In the genomic region with DNA sequence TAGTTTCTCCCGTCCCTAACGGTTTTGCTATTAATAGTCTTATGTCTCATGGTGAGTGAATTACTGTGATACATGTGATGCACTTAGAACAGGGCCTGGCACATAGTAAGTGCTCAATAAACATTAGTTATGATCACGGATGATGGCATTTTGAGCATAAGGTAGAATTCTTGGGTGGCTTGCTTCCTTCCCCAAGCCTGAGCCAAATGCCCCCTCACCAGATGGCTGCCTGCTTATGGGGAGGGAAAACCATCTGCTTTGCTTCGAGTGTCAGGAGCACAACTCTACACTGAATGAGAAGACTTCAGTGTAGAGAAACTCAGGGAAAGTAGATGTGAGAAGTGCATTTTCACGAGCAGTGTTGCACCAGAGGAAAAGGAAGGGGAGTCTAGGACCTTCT, we compare ENCODE assay signal across 10 mouse cellular contexts. TPM values are rescaled to one million over a fixed set of nuclear protein-coding genes. Genes with fewer than 3 reads are reported as not detected.
DNase-seq lines count a peak whose midpoint lies in the region; ATAC-seq lines count a peak whose summit lies in the region.
"Had no signal": no experiment of that assay in that cellular context is flagged by ENCODE, and none has a peak within 500 bp of the region (broad histone marks: within the 10 kb centered on the region; RNA-seq: fewer than 3 reads in every experiment).

No protein-coding gene starts in this region.

- no peak overlapping the region for H3K4me2 ChIP-seq in forebrain, embryonic 16.5 days (ENCODE audit: low read length)
- H3K4me2 ChIP-seq: heart, embryonic 13.5 days had no signal

- H3K4me1 ChIP-seq in forebrain, embryonic 16.5 days (replicated peaks; ENCODE audit: control insufficient read depth, insufficient read depth, low read length) = no peaks in the 10 kb centered on the region
- H3K4me1 ChIP-seq in hindbrain, embryonic 10.5 days (replicated peaks) = no peaks in the 10 kb centered on the region
- H3K4me1 ChIP-seq: heart, embryonic 13.5 days had no signal

- ATAC-seq in forebrain, embryonic 16.5 days = peak; percentile 90

- H3K9me3 ChIP-seq in forebrain, embryonic 16.5 days (ENCODE audit: control insufficient read depth, low read length) = peaks cover 5% of the 10 kb centered on the region; the same call in 1 of the 2 replicates
- H3K9me3 ChIP-seq in hindbrain, embryonic 10.5 days = 0 out of 2 replicates have a peak, but pooled peaks cover 3% of the 10 kb centered on the region
- H3K9me3 ChIP-seq: heart, embryonic 13.5 days had no signal

- DNase-seq in cerebellum, adult 18-20 months = peak; percentile 88 to 92
- peak; percentile 70 to 89 for DNase-seq in layer of hippocampus, postnatal 14 days (ENCODE audit: low spot score in 2 of 2)
- DNase-seq in right cerebral cortex, postnatal 10 days (ENCODE audit: low spot score in 2 of 2) = peak; percentile 80 to 85
- DNase-seq in hindbrain, embryonic 10.5 days (ENCODE audit: low spot score) = no peak
- DNase-seq in kidney, postnatal 25 days = no peak
- DNase-seq in spleen, adult 18-20 months = no peak
- DNase-seq: lung, postnatal 14 days had no signal

- H3K27me3 ChIP-seq in forebrain, embryonic 16.5 days (replicated peaks; ENCODE audit: control insufficient read depth, insufficient read depth, low read length) = no peaks in the 10 kb centered on the region
- no peaks in the 10 kb centered on the region for H3K27me3 ChIP-seq in hindbrain, embryonic 10.5 days (ENCODE audit: insufficient read depth, poor library complexity, severe bottlenecking)
- H3K27me3 ChIP-seq: heart, embryonic 13.5 days had no signal

- 51% methylated on average over 5 of the region's 5 CpGs for WGBS in forebrain, embryonic 16.5 days
- 80% methylated on average over 5 of the region's 5 CpGs for WGBS in hindbrain, embryonic 10.5 days

- H3K36me3 ChIP-seq in forebrain, embryonic 16.5 days (ENCODE audit: control insufficient read depth, insufficient read depth) = no peaks in the 10 kb centered on the region
- no peaks in the 10 kb centered on the region for H3K36me3 ChIP-seq in hindbrain, embryonic 10.5 days
- H3K36me3 ChIP-seq: heart, embryonic 13.5 days had no signal

- H3K27ac ChIP-seq in forebrain, embryonic 16.5 days (ENCODE audit: low read length) = no peak overlapping the region; the same call in 1 of the 2 replicates
- no peak overlapping the region for H3K27ac ChIP-seq in hindbrain, embryonic 10.5 days
- H3K27ac ChIP-seq: heart, embryonic 13.5 days had no signal

- H3K4me3 ChIP-seq in forebrain, embryonic 16.5 days (replicated peaks; ENCODE audit: low read length) = no peak overlapping the region
- no peak overlapping the region for H3K4me3 ChIP-seq in hindbrain, embryonic 10.5 days
- H3K4me3 ChIP-seq: erythroblast, embryonic 14.5 days; heart, embryonic 13.5 days had no signal

- H3K9ac ChIP-seq in forebrain, embryonic 16.5 days (replicated peaks; ENCODE audit: low read depth, low read length) = no peak overlapping the region
- H3K9ac ChIP-seq: heart, embryonic 13.5 days had no signal

RNA-seq across cellular contexts. Expression of a gene that starts 24.6 kb away (rescaled TPM):
- 8.4 TPM in 2 replicates for polyA plus RNA-seq in forebrain, embryonic 16.5 days (2015; fragmentation: Nextera tagmentation; extraction: Ambion mirVana)
- 10 to 100 TPM; 82.5 to 88.9 TPM for total RNA-seq in layer of hippocampus, postnatal 14 days (2021)
- 4.7 and 6.3 TPM in 2 replicates for polyA plus RNA-seq in hindbrain, embryonic 10.5 days (2016; fragmentation: Nextera tagmentation; extraction: Ambion mirVana)

Comparison
In these comparisons a context has a peak if more than half of its experiments do, and no peak if none do; other contexts are left out.
1. DNase-seq: peak in cerebellum, adult 18-20 months (2 of 2), layer of hippocampus, postnatal 14 days (2 of 2) and right cerebral cortex, postnatal 10 days (2 of 2); none in hindbrain, embryonic 10.5 days (single experiment), kidney, postnatal 25 days (0 of 2) and spleen, adult 18-20 months (0 of 2).